Mouse (Mus musculus) cerebellum, adult 2 months (tissue): ENCODE measurements around the gene Bcor.

Experiments used
- CTCF ChIP-seq: fragments of 200-500 bp; IDR thresholded peaks from 2 replicates; pipeline ENCODE4 v1.5.1; 2011; ENCODE audit warnings: low read depth, mild to moderate bottlenecking, control low read depth, low read length, moderate library complexity, borderline replicate concordance; ENCODE audit not compliant: insufficient read depth
- POLR2A ChIP-seq: fragments of 200-500 bp; IDR thresholded peaks from 2 replicates; pipeline ENCODE4 v1.6.1; 2011; ENCODE audit warnings: low read length, control low read depth, borderline replicate concordance; ENCODE audit not compliant: insufficient read depth

- TF ChIP-seq CTCF (no peak), POLR2A (no peak)
Observed at GRCm38 (mm10) chrX:12158821-12159533, 1.2 kb downstream of the Bcor start.
